Mouse (Mus musculus) layer of hippocampus, adult 8-10 months (tissue): ENCODE measurements at regions not wholly inside any gene's neighbourhood (a gene's known extent, or its start where the extent isn't known, plus 50 kb on each side); places are given as distances from the start of the nearest gene placed in this dataset.

Experiments used
- DNase-seq, 2 experiments: peaks; one replicate each; pipeline ENCODE4 v3.0.0; 2022; ENCODE audit warnings: low spot score in 2 of 2

DNA sequence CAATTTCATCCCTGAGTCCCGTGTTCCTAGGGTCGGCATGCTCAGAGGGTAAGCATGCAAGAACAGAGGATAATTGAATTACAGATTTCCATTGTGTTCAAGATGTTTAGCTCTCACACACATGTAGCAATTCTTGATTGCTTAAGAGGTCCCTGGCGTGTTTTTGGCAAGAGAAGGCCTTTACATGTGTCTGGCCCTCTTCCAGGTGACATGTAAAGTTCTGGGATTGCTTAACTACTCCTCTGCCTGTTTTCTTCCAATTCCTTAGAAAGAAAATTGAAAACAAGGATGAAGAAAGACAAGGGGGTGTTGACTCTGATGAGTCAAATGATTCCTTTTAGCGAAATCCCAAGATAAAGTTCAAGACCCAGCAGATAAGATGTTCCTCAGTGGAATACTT lies 285.1 kb downstream of the Lyplal1 start:
- no peak for DNase-seq

DNA sequence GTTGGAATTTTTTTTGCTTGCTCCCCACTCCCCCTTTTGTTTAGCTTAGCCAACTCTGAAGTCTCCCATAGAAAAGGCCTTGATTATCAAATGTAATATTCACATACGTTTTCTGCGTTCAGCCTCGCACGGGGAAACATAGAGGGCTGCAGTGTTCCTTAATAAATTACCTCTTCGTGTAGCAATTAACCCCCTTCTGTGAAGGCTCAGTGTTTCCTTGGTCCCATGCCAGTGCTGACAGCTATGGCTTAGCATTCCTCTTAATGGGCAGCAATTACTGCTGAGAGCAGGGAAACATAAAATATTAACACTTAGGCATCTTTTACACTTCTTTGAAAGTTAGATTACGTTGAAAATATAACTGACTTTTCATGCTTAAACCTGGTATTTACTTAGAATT lies 282.9 kb downstream of the Lyplal1 start:
- DNase-seq: no peak

DNA sequence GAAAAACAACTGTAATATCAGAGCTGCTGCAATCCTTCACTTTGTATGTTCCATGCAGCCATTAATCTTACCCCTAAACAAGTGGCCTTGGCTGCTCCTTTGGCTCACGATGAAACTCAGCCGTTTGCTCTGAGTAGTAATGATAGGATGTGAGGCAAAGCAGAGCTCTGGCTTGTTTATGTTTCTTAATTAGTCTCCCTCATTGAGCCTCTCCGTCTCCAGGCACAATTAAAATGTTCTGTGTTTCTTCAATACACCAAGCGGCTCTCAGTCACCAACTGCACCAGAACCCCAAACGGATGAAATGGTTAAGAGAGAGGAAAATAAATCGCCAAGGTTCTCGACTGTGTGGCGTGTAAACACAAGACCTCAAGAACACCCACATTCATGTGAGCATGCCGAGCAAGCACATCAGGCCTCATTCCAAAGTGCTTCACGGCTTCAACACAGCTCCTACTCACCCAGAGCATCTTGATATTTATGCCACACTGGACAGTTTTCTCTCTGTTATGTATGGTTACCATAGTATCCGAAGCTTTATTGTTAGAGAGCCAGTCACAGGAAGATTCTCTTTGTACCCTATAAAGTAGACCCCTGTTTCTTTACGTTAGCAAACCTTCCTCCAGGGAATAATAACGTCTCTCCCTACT lies 280.4 kb downstream of the Lyplal1 start:
- DNase-seq: no peak

DNA sequence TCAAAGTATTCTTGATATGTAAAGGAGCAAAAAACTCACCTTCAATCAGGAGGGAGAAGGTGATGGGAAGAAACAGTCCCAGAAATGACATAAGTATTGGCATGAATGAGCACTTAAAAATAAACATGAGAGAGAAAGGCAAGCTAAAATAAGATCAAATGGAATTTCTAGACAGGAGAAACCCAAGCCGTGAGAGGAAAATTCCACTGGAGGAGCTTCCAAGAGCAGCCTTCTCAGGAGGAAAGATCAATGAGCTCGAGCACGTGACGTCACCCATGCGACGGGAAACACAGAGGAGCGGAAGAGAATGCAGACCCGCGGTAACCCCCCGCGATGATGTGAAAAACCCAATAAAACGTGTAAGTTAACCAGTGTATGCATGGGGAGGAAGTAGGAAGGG lies 274.6 kb downstream of the Lyplal1 start:
- DNase-seq: no peak

DNA sequence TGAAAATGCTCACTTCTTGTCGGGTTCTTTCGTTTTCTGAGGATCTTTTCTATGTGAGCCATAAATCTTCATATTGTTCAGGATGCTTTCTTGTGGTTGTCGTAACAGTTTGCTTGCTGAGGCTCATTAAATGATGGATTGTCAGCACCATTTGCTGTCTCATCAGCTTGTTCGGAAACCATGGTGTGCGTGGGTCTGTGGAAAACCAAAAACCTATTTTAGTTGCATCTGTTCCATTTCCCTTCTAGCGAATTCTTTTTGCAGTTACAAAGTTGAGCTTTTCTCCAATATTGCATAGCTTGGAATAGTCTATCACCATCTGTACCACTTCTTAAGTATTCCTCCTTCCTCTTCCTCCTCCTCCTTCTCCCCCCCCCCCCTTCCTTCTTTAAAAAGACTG lies 269.9 kb downstream of the Lyplal1 start:
- DNase-seq: peak; percentile 44 to 59

DNA sequence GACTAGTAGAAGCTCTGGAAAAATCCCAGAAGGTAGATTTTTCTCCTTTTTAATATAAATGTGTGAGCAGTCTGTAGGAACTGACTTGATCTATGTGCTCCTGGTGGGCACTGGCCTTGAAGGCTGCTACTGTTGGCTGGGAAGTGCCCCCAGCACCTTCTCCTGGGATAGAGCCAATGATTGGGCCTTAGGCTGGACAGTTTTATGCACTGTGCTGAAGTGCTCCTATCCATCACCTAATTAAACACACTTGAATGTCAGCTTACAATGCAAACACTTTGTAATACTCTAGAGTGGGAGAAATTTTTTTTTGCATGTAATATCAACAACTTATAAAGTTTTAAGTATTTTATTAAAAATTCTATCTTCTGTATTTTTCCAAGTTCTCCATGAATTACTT lies 266.5 kb downstream of the Lyplal1 start:
- DNase-seq: no peak

DNA sequence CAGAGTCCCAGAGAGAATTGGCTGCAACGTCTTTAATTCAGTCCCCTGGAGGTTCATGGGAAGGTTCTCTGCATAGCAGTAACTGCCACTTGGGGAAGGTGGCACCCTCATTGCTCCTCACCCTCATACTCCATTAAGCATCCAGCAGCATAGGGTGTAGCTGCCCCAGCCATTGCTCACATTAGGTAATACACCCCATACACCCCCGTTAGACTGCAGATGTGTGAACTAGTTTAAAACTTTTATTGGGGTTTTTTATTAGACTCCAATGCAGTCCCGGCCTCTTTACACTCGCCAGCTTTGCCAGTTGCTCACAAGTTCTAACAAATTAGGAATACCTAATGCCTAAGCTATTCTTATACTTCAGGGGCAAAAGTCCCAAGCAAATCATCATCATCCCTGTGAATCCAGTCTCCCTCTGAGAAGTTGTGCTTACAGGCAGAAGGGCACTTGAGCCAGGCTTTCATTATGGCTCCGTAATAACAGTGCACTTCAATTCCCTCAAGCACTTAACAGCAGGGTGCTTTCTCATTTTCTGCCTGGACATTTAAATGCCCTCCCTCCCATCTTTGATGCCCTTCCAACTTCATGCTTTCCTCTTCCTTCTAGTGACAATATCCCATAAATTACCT lies 265.7 kb downstream of the Lyplal1 start:
- no peak for DNase-seq

DNA sequence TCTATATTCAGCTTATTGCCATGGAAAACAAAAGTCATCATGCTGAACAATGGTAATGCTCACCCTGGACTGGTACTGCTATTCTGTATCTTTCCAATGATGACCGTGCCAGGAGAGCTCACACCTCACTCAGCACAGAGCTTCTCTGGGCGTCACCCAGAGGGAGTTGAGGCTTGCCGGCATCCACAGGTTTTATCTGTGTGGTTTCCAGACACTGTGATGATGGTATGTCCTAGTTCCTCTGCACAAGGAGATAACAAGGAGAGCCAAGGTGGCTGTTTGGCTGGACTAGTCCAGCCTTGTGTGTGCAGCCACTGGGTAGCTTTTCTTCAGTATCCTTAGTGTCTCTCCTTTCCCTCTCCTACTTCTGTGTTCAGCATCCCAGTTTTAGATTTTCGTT lies 255.4 kb downstream of the Lyplal1 start:
- DNase-seq: no peak

DNA sequence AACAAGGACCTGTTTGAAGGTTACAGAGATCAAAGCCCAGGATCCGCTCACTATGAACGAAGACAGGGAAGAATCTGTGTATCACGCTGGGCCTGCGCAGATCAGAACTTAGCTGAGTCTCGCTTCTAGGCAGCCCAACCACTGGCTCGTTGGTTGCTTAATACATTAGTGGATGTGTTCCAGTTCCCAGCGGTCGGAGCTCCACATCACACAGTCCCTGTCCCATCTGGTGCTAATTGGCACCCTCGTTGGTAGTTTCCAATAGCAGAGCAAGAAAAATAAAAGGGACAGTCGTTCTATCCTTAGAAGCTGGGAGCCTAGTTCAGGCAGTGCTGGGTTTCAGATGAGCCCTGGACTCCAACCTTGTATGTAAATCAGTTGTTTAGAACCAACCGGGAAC lies 251.2 kb downstream of the Lyplal1 start:
- no peak for DNase-seq

DNA sequence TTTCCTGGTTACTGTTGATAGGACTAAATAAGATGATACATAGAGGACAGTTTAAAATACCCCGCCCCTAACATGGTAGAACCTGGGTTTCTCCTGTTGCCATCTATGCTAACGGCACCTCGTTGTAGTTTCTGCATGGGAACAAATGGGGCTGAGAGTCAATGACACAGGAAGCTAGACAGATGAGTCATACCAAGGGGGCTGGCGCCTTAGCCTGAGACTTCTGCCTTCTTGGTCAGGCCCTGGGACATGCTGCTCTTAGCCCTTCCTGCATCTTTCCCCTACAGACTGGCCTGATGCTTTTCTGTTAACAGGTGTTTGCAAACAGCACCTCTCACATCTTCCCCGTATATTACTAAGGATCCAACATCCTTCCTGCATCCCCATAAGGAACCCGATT lies 250.5 kb downstream of the Lyplal1 start:
- no peak for DNase-seq

DNA sequence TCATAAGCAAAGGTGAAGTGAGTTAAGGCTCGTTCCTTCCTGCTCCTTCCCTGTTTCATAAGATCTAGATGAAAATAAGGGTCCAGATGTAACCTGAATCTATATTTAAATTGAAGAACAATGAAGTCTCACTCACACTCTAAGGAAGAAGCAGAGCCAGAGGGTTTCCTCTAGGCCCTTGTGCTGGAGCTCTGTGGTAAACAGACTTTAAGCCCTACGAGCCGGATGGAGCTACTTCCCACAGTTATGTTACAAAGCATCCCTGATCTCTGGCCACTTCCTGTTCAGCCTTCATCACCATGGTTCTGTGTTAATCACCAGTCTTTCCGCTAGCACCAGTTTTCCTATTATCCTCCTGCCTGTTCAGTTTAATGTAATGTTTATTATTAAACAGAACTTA lies 250.1 kb downstream of the Lyplal1 start:
- DNase-seq: no peak

DNA sequence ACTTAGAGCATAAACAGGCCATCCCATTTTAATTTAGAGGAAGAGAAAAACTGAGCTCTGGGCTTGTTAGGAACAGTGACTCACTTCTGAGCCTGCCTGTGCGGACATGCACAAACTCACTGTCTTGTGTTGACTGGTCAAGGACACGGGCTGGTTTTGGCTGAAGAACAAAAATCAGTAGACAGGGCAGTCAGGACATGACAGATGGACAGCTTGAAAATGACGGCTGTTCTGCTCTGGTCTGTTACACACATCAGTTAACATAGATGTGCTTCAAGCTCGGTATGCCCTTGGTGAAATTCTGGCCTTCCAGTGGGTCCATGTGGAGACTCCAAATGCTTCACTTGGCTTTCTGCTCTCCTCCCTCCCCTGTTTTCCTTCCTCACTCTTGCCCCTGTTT lies 248.4 kb downstream of the Lyplal1 start:
- DNase-seq: no peak

DNA sequence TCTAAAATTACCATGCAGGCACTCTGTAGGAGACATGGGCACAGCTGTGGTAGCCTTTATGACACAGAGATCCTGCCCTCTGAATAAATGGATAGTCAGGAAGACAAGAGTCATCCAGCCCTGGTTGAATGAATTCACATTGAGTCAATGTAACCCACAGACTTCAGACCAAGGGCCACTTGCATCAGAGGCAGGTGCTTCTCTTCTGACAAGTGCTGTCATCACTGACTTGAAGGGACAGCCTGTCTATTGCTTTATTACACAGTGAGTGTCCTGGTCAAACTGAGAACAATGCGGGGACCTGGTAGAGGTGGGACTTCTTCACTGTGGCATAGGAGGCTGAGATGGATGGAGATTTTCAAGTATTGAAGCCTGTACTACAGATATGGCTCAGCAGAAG lies 230.1 kb downstream of the Lyplal1 start:
- no peak for DNase-seq

DNA sequence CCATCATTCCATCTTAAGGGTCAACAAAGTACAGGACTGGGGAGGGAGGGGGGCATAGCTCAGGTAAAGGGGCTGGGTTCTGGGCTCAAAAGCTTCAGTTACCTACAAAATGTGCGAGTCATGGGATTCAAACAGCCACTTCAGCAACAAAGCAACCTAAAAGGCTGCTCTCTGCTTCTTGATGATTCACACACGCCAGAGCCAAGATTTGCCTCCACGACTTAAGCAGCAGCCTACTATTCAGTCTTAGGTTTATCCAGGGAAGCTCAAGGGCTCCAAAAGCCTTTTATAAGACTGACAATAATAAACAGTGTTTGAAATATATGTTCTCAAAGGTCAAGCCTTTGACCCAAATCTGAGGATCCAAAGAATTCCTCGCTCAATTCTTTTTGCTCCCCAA lies 225.3 kb downstream of the Lyplal1 start:
- no peak for DNase-seq

DNA sequence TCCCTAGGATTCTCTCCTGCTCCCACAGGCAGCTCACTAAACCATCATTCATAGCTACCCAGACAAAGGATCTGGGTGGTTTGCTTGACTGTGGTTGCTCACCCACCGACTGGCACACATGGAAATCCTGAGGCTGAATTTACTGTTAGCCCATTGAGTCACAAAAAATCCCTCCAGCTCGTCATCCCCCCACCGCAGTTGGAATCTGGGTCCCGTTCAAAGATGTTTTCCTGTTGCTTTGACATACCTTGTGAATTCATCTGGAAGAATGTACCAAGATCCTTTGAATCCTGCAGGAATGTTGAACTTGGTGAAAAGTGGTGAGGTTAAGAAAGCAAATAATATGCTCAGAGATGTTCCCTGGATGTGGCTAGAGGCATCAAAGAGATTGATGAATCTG lies 223.7 kb downstream of the Lyplal1 start:
- no peak for DNase-seq

DNA sequence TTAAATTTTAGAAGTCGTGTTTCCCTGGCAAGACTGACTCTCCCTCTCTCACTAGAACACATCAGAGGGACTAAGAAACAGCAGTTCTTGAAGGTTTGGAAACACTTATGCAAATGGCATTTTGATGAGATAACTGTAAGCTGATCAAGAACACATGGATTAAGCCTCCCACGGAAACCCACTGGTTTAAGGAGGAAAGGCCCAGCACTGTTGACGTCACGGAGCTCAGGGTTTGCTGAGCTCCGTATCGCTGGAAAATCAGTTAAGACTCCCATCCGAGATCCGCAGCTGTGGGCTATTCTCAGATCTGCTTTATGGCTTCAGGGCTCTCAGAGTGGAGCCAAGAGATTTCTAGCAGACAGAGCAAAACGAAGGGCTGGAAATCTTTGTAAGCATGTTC lies 218.6 kb downstream of the Lyplal1 start:
- peak; percentile 9 to 12 for DNase-seq

DNA sequence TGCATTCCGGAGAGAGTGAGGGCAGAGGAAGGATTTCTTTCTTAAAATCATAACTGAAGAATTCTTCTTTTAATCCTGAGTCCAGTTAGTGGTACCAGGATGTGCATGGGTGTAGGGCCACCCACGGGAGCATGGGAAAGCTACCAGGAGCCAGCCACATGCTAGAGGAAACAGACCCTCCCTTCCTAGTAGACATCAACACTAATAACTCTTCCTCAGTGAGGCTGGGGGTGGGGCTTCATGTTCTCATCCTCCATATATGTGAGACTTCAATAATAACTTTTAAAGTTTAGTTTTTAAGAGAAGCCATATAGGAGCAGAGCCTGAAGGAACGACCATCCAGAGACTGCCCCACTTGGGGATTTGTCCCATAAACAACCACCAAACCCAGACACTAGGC lies 216.8 kb downstream of the Lyplal1 start:
- DNase-seq: no peak

DNA sequence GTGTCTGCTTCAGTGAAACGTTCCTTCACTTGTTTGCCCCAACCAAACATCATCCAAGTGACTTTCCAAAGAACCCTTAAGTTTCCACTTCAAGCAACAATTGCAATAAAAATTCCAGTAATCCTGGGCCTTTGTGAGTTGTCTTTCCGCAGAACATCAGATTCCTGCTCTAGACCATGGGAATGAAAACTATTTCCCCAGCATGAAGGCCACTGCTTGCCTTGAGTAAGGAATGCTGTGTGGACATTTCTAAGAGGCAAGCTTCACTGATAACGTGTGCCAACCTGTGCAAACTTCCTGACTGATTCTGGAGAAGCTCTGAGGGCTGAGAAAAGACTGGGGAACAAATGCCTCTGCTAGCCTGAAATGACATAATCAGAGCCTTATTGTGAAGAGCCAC lies 214.7 kb downstream of the Lyplal1 start:
- no peak for DNase-seq

DNA sequence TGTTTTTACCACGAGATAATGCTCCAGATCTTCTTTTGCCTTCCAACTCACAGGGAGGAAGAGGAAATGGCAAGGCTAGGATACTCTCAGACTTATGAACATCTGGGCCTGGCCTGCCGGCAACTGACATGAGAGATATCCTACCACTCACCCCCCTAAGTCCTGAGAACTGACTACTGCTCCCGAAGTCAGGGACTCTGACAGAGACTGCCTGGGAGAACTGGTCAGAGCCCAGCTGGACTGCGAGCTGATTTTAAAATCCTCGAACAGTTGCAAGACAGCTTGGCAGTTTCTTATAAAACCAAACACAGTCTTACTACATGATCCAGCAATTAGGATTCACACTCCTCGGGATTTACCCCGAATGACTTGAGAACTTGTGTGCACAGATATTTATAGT lies 211.4 kb downstream of the Lyplal1 start:
- no peak for DNase-seq

DNA sequence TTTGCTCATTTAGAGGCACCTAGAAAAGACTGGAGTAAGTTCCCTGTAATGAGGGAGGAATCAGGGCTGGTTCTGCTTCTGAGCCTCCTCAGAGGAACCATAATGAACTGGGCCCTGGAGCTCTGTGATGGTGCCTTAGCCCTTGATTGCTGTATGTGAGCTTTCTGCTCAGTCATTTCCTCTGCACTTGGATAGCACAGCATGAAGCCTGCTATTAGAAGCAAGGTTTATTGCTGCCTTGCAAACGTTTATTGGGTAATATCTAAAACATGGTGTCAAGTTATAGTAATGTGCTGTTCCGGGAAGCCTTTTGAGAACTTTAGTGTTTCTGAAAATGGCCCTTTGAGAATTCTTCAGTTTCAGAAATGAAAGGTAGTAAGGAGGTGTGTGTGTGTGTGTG lies 201.5 kb downstream of the Lyplal1 start:
- no peak for DNase-seq

DNA sequence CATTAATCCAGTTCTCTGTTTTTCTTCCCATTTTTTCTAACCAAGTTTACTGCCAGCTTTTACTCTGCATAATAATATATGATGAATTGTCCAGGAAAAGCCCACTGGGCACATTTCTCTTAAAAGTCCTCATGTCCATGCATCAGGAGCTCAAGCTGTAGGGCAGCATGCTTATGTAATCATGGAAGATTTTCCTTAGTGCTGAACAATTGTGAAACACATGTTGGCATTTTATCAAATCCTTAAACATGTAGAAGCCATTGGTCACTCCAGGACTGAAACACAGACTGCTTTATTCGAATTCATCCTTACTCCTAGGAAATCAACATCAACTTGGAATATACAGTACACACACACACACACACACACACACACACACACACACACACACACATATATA lies 198.4 kb downstream of the Lyplal1 start:
- DNase-seq: no peak

DNA sequence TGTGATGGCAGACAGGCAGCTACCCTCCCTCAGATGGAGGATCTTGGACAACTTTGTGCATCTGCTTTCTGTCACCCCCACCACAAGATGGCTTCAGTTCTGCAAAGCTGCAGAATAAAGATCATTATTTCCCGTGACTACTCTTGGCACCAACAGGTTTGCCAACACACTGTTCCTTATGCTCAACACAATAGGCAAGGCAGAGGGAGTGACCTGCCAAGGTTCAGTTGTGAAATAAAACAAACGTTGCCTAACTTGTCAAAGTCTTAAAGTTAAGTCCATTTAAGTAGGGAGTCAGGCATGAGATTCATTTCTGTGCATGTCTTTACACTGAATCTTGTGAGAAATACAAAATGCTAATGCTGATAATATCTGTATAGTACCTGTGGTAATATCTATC lies 193.4 kb downstream of the Lyplal1 start:
- DNase-seq: no peak

DNA sequence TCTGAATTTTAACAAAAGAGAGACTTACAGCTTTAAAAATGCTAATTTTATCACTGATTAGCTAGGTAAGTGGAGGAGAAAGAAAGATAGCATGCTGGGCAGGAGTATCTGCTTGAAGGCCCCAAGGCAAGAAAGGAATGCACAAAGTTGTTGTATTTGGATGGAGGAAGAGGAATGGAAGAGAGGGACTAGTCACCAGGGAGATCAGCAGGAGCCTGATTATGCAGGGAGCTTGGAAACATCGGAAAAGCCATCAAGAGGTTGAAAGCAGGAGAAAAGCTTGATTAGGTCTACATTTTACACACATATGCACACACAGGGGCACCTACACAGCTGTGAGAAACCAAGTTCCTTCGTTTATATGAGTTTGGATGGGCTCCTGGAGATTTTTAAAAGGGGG lies 188.1 kb downstream of the Lyplal1 start:
- no peak for DNase-seq

DNA sequence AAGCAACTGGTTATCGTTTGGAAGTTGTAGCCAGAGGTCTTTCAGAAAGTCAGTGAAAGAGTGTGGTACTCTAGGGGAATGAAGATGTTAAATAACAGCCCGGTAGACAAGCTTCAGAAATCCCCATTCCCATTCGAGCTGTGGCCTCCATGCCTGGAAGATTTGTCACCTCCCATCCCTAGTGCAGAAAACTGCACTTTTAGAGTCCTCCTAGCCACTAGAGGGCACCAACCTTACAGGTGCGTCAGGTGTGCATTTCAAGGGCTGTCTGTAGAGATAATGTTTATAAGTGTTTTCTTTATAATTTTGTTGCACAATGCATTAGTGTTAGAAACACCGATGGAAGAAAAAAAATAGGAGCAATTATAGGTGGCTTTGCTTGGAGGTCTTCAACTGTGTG lies 187.3 kb downstream of the Lyplal1 start:
- no peak for DNase-seq
